Comparison of ENCODE assay signal across 8 mouse cellular contexts in genomic region chr10:79983205-79983604, GRCm38 (mm10). TPM values are rescaled to one million over a fixed set of nuclear protein-coding genes. Genes with fewer than 3 reads are reported as not detected.
A peak's percentile ranks its signal among the peaks of the same experiment; 100 is the strongest.
DNase-seq lines count a peak whose midpoint lies in the region; ATAC-seq lines count a peak whose summit lies in the region.

No protein-coding gene starts in this region.

- H3K4me3 ChIP-seq in lung, embryonic 15.5 days = peak overlapping the region; percentile 86
- peak overlapping the region; percentile 74 for H3K4me3 ChIP-seq in embryonic facial prominence, embryonic 14.5 days (ENCODE audit: low read depth, low read length)
- peak overlapping the region; percentile 82 for H3K4me3 ChIP-seq in intestine, embryonic 15.5 days (replicated peaks)
- peak overlapping the region; percentile 75 for H3K4me3 ChIP-seq in neural tube, embryonic 14.5 days (ENCODE audit: low read depth, low read length)

- no peak for DNase-seq in lung, postnatal 14 days
- no peak for DNase-seq in embryonic facial prominence, embryonic 14.5 days (ENCODE audit: low spot score)
- no peak for DNase-seq in right cerebral cortex, postnatal 14 days
- no peak for DNase-seq in urinary bladder, postnatal 10 days (ENCODE audit: low spot score)
- no peak for DNase-seq in frontal cortex, postnatal 25 days (ENCODE audit: low spot score in 2 of 2)

- no peak for ATAC-seq in lung, embryonic 15.5 days (ENCODE audit: borderline replicate concordance, extremely low read depth, low FRiP score, low TSS enrichment)
- ATAC-seq in embryonic facial prominence, embryonic 14.5 days (ENCODE audit: low read depth) = no peak
- ATAC-seq in intestine, embryonic 15.5 days = no peak
- ATAC-seq in neural tube, embryonic 14.5 days (ENCODE audit: low read depth) = no peak

- H3K27ac ChIP-seq in lung, embryonic 15.5 days = 0 out of 2 replicates have a peak overlapping the region, but pooled peaks have one; percentile 99
- H3K27ac ChIP-seq in embryonic facial prominence, embryonic 14.5 days (replicated peaks; ENCODE audit: low read depth, low read length) = peak overlapping the region; percentile 99; the same call in 1 of the 2 replicates
- H3K27ac ChIP-seq in intestine, embryonic 15.5 days = peak overlapping the region; percentile 96
- peak overlapping the region; percentile 94; the same call in 1 of the 2 replicates for H3K27ac ChIP-seq in neural tube, embryonic 14.5 days (ENCODE audit: low read depth, low read length)

- peaks cover 44% of the 10 kb centered on the region for H3K4me1 ChIP-seq in lung, embryonic 15.5 days
- peaks cover 32% of the 10 kb centered on the region for H3K4me1 ChIP-seq in embryonic facial prominence, embryonic 14.5 days (ENCODE audit: control insufficient read depth, insufficient read depth, low read length)
- H3K4me1 ChIP-seq in intestine, embryonic 15.5 days (replicated peaks) = peaks cover 40% of the 10 kb centered on the region
- H3K4me1 ChIP-seq in neural tube, embryonic 14.5 days (ENCODE audit: control insufficient read depth, insufficient read depth, low read length) = peaks cover 26% of the 10 kb centered on the region

- H3K36me3 ChIP-seq in lung, embryonic 15.5 days = peaks cover 11% of the 10 kb centered on the region
- H3K36me3 ChIP-seq in embryonic facial prominence, embryonic 14.5 days (ENCODE audit: control insufficient read depth, insufficient read depth, low read length) = peaks cover 16% of the 10 kb centered on the region
- H3K36me3 ChIP-seq in intestine, embryonic 15.5 days = peaks cover 14% of the 10 kb centered on the region
- peaks cover 9% of the 10 kb centered on the region for H3K36me3 ChIP-seq in neural tube, embryonic 14.5 days (ENCODE audit: control insufficient read depth, insufficient read depth, low read length)

- H3K9me3 ChIP-seq in lung, embryonic 15.5 days = no peaks in the 10 kb centered on the region
- no peaks in the 10 kb centered on the region for H3K9me3 ChIP-seq in embryonic facial prominence, embryonic 14.5 days (ENCODE audit: control insufficient read depth, low read length)
- no peaks in the 10 kb centered on the region for H3K9me3 ChIP-seq in intestine, embryonic 15.5 days
- no peaks in the 10 kb centered on the region for H3K9me3 ChIP-seq in neural tube, embryonic 14.5 days (ENCODE audit: control insufficient read depth, low read length)

- WGBS in lung, embryonic 15.5 days = 62% methylated on average over 5 of the region's 5 CpGs
- WGBS in embryonic facial prominence, embryonic 14.5 days = 77% methylated on average over 5 of the region's 5 CpGs
- WGBS in intestine, embryonic 15.5 days = 70% methylated on average over 5 of the region's 5 CpGs
- 74% methylated on average over 5 of the region's 5 CpGs for WGBS in neural tube, embryonic 14.5 days

- H3K9ac ChIP-seq in lung, embryonic 15.5 days = peak overlapping the region; percentile 95
- peak overlapping the region; percentile 87 for H3K9ac ChIP-seq in embryonic facial prominence, embryonic 14.5 days (ENCODE audit: low read depth, low read length)
- H3K9ac ChIP-seq in intestine, embryonic 15.5 days = peak overlapping the region; percentile 92
- peak overlapping the region; percentile 83 for H3K9ac ChIP-seq in neural tube, embryonic 14.5 days (replicated peaks; ENCODE audit: low read depth, low read length)

- H3K4me2 ChIP-seq in lung, embryonic 15.5 days = peak overlapping the region; percentile 91
- peak overlapping the region; percentile 97 for H3K4me2 ChIP-seq in embryonic facial prominence, embryonic 14.5 days (ENCODE audit: low read depth, low read length)
- H3K4me2 ChIP-seq in intestine, embryonic 15.5 days (replicated peaks) = peak overlapping the region; percentile 89
- peak overlapping the region; percentile 98 for H3K4me2 ChIP-seq in neural tube, embryonic 14.5 days (ENCODE audit: low read depth, low read length)

- no peaks in the 10 kb centered on the region for H3K27me3 ChIP-seq in lung, embryonic 15.5 days
- no peaks in the 10 kb centered on the region for H3K27me3 ChIP-seq in embryonic facial prominence, embryonic 14.5 days (replicated peaks; ENCODE audit: control insufficient read depth, insufficient read depth, low read length)
- H3K27me3 ChIP-seq in intestine, embryonic 15.5 days (replicated peaks) = no peaks in the 10 kb centered on the region
- peaks cover 4% of the 10 kb centered on the region for H3K27me3 ChIP-seq in neural tube, embryonic 14.5 days (ENCODE audit: control insufficient read depth, insufficient read depth, low read length)

RNA-seq across cellular contexts. Expression of gene Tmem259, which starts 0.9 kb away (rescaled TPM):
- polyA plus RNA-seq in lung, embryonic 15.5 days (2015; fragmentation: Nextera tagmentation; extraction: Ambion mirVana) = 20.2 and 20.5 TPM in 2 replicates
- 20.6 and 22.3 TPM in 2 replicates for polyA plus RNA-seq in embryonic facial prominence, embryonic 14.5 days (2014; fragmentation: Nextera tagmentation; extraction: Ambion mirVana)
- polyA plus RNA-seq in intestine, embryonic 15.5 days (2015; fragmentation: Nextera tagmentation; extraction: Ambion mirVana) = 18.1 and 19.6 TPM in 2 replicates
- 19.2 and 21.1 TPM in 2 replicates for polyA plus RNA-seq in neural tube, embryonic 14.5 days (2014; fragmentation: Nextera tagmentation; extraction: Ambion mirVana)

RNA-seq across cellular contexts. Expression of gene Cnn2, which starts 5.2 kb away (rescaled TPM):
- polyA plus RNA-seq in lung, embryonic 15.5 days (2015; fragmentation: Nextera tagmentation; extraction: Ambion mirVana) = 367 and 375 TPM in 2 replicates
- polyA plus RNA-seq in embryonic facial prominence, embryonic 14.5 days (2014; fragmentation: Nextera tagmentation; extraction: Ambion mirVana) = 293 and 304 TPM in 2 replicates
- polyA plus RNA-seq in intestine, embryonic 15.5 days (2015; fragmentation: Nextera tagmentation; extraction: Ambion mirVana) = 239 and 242 TPM in 2 replicates
- polyA plus RNA-seq in neural tube, embryonic 14.5 days (2014; fragmentation: Nextera tagmentation; extraction: Ambion mirVana) = 9.9 and 40.0 TPM in 2 replicates

RNA-seq across cellular contexts. Expression of gene Grin3b, which starts 12.7 kb away (rescaled TPM):
- 0.34 and 0.45 TPM in 2 replicates for polyA plus RNA-seq in lung, embryonic 15.5 days (2015; fragmentation: Nextera tagmentation; extraction: Ambion mirVana)
- polyA plus RNA-seq in embryonic facial prominence, embryonic 14.5 days (2014; fragmentation: Nextera tagmentation; extraction: Ambion mirVana) = 0.37 and 0.56 TPM in 2 replicates
- polyA plus RNA-seq in intestine, embryonic 15.5 days (2015; fragmentation: Nextera tagmentation; extraction: Ambion mirVana) = 0.11 TPM in 2 replicates
- 0.43 and 0.61 TPM in 2 replicates for polyA plus RNA-seq in neural tube, embryonic 14.5 days (2014; fragmentation: Nextera tagmentation; extraction: Ambion mirVana)

RNA-seq across cellular contexts. Expression of gene Abca7, which starts 13.1 kb away (rescaled TPM):
- 3.5 and 4.3 TPM in 2 replicates for polyA plus RNA-seq in lung, embryonic 15.5 days (2015; fragmentation: Nextera tagmentation; extraction: Ambion mirVana)
- polyA plus RNA-seq in embryonic facial prominence, embryonic 14.5 days (2014; fragmentation: Nextera tagmentation; extraction: Ambion mirVana) = 2.5 and 2.8 TPM in 2 replicates
- polyA plus RNA-seq in intestine, embryonic 15.5 days (2015; fragmentation: Nextera tagmentation; extraction: Ambion mirVana) = 3.0 and 3.7 TPM in 2 replicates
- polyA plus RNA-seq in neural tube, embryonic 14.5 days (2014; fragmentation: Nextera tagmentation; extraction: Ambion mirVana) = 4.3 and 6.7 TPM in 2 replicates

RNA-seq across cellular contexts. Expression of gene Wdr18, which starts 23.3 kb away (rescaled TPM):
- polyA plus RNA-seq in lung, embryonic 15.5 days (2015; fragmentation: Nextera tagmentation; extraction: Ambion mirVana) = 95.1 and 96.2 TPM in 2 replicates
- 97.4 and 100 TPM in 2 replicates for polyA plus RNA-seq in embryonic facial prominence, embryonic 14.5 days (2014; fragmentation: Nextera tagmentation; extraction: Ambion mirVana)
- 90.3 and 94.8 TPM in 2 replicates for polyA plus RNA-seq in intestine, embryonic 15.5 days (2015; fragmentation: Nextera tagmentation; extraction: Ambion mirVana)
- 87.0 and 103 TPM in 2 replicates for polyA plus RNA-seq in neural tube, embryonic 14.5 days (2014; fragmentation: Nextera tagmentation; extraction: Ambion mirVana)
